Mouse (Mus musculus) retina, postnatal 7 days (tissue): ENCODE data around the gene Mlycd.

Source experiments
- DNase-seq: peaks from one replicate; pipeline ENCODE4 v3.0.0-alpha.2; 2012; ENCODE audit warnings: low read depth, low spot score

Gene Mlycd

DNA sequence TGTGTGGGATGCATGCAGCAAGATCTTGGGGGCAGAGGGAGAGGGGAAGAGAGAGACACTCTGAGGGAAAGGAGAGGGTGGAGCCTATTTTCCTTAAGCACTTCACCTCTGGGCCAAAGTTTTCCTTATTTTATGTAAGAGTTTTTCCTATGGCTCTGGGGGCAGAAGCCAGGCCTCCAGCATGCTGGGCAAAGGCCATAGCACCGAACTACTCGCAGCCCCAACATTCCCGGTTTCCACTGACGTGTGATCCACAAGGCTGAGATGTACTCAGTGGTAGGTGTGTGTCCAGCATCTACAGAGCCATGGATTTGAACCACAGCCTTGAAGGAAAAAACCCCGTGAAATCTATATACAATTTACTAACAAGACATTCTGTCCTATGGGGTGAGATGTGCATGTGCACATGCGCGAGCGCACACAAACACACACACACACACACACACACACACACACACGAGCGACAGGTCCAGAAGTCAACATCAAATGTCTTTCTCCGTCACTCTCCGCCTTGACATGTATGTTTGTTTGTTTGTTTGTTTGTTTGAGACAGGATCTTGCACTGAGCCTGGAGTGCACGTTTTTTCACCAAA lies 39.0 kb downstream of the Mlycd start, which contains the start of gene Osgin1:
Gene Osgin1, plus strand, starts transcription at position 543 of the 593 bp plus-strand sequence.
- DNase-seq = no peak

DNA sequence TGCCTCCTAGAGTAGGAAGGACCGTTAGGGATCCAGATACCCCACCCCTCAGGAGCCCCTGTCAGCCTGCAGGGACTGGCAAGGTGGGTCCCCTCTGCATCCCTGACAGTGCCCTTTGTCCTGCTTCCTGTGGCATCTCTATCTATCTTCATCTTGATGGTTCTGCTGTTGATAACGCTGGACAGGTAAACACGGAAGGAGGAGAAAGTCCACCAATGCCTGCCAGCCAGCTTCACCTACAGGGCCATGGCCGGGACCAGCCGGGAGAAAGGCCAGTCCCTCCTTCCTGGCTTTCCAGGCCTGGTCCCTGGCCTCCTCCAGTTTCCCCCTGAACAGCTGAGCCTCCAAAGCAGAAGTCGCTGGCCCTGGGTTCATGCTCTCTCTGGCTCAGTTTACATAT lies 39.9 kb downstream of the Mlycd start:
- DNase-seq = no peak

DNA sequence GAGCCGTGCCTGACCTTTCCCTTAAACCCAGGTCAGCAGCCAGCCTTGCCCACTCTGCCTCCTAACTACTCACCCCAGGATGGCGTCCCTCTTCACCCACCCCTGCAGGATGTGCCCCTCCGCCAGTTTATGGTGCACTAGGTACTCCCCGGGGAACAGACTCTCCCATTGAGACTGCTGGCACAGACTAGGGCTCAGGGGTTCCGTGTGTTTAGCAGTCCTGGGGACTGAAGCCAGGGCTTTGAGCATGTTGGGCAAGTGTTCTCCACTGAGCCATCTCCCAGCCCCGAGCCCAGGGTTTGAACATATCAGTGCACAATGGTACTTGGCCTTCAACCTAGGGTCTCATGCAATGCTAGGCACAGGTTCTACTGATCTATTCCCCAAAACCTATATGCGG lies 40.8 kb downstream of the Mlycd start:
- no peak for DNase-seq

DNA sequence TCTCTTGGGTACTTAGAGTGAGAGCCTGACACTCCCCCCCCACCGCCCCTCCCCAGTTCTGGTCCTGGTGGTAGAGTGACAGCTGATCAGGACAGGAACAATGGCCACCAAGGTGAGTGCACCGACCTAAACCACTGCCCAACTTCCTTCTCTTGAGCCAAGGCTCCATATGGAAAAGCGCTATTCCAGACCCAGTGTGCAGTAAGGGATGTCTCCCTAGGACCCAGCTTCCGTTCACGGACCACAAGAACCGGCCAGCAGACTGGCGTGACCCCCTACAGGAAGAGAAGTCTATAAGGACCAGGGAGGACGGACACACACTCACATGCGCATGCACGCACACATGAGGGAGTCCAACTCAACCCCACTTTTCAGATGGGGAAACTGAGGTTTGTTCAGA lies 41.7 kb downstream of the Mlycd start:
- DNase-seq = no peak

DNA sequence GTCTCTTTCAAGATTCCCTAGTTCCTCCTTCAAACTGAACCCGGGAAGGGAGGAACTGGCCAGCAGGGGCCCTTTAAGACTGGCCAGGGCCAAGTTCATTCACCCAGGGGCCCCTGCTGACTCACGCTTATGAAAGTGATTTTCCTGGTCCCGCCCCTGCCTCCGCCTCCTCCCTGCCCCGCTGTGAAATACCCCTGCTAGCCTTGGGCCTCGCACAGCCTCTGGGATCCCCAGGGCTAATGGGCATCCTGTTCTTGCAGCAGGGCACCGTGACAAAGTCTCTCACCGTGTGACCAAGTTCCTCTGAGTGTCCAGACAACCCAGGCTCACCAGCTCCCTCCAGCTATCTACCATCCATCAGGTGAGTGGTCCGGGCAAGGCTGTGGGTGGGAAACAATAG lies 42.3 kb downstream of the Mlycd start:
- no peak for DNase-seq

DNA sequence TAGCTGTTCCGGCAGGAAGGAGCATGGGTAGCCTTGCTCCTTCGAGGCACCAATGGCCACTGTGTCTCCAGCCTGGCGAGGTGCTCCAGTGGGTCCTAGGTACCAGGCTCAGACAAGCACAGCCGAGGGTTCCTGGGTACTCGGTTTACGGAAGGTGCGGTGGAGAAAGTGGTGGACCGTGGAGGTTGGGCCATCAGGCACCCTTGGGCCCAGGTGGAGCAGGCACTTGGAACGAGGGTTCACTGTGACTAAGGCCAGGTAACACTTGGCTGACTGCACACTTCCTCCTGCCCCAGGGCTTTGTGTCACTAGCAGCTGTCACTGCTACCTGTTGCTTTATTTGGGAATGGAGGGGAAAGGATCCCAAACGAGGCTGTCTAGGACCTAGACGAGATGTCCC lies 42.8 kb downstream of the Mlycd start:
- DNase-seq = no peak

DNA sequence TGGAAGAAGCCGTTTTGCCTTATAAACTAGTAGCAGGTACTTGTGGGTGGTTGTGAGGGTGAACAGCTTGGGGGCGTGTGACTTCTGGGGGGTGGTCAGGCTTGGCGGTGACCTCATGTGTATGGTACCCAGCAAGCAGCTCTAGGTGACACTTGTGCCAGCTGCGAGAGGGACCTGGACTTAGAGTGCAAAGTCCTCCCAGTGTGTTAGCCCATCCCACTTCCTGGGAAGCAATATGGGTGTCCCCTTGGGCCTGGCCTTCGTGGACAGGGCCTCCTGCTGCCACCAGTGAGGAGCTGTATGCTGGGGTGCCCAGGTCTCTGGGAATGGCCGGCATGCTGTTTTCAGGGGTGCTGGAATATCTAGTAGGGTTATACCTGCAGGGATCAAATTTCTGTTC lies 44.2 kb downstream of the Mlycd start:
- DNase-seq = no peak

DNA sequence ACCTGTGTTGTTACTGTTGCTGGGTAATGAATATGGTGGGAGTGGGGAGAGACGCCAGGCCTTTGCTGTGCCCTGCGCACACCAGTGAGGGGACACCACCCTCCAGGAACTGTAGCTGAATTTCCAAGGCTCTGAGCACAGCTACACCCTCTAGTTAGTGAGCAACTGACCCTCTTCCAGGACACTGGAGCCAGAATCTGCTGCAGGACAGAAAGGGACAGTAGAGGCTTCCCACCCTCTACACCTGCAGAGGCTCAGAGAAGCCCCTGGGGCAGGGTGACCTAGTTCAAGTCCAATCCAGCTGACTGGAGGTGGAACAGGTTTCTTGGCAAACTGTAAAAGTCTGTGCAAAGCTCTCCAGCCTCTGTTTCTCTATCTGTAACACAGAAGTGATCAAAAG lies 44.7 kb downstream of the Mlycd start:
- no peak for DNase-seq

DNA sequence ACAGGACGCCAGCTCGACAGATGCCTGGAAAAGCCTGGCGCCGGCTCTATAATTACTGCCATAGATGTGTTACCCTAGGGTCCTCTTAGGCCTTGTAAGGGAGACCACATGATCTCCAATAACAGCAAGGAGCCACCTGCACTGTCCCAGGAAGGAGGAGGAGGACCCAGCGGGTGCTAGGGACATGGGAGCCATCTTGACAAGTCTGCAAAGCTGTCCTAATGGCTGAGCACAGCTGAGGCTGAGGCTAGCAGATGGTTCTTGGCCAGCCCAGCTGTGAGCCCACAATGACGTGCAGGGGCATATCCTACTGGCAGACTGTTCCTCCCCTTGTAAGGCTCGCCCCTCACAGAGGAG lies 45.2 kb downstream of the Mlycd start:
- no peak for DNase-seq

DNA sequence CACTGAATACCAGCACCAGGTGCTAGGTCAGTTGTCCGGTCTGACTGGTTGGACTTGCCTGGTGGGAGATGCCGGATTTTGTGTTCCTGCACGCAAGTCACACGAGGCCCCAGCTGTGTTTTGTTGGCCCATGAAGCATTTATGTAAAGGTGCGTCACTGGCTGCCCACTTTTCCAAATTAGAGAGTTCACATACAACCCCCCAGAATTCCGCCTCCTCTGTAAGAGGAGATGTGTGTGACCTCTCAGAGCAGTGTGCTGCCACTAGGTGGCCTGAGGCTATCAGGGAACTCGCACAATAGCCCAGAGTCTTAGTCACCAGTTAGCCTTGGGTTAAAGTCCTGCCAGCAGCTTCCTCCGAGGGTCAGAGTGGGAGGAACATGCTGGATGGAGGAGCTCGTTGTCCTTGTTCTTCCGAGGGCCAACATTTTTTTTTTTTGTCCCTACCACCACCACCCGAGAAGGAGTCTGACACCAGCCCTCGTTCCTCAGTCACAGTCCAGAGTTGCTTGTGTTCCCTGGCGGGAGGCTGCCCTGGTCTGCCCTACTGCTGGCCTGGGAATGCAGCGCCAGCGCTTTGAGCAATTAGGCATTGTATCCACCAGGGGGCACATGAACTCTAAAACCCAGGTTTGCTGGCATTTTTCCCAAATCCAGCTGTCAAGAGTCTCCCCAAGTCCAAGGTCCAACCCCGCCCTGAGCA lies 45.7 kb downstream of the Mlycd start:
- peak; percentile 68 for DNase-seq

DNA sequence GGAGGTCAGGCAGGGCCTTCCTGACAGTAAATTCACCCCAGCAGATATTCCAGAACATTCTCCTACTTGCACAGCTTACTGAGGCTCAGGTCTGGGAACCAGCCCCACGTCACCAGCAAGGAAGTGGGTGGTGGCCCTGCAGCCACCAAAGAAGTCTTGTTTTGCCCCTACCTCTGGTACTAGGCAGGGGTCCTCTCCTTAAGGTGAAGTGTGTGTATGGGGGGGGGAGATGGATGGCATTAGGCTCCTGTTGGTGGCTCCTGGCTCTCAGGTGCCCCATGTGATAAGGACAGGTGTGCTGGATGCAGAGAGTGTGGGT lies 46.2 kb downstream of the Mlycd start:
- no peak for DNase-seq

DNA sequence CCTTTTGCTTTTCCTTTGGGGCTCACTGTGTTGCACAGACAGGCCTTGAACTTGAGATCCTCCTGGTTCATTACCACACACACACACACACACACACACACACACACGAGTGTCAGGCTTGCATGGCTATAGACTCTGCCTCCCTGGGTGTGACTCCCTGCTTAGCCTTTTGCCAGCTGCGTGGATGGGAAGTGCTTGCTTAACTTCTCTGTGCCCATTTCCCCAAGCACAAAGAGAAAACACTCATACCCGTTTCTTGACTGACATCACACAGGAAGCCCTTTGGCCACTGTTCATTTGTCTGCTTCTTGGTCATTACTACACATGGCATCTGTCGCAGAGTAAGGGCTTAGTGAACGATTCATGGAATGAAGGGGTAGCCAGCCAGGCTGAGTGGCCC lies 47.3 kb downstream of the Mlycd start:
- no peak for DNase-seq

DNA sequence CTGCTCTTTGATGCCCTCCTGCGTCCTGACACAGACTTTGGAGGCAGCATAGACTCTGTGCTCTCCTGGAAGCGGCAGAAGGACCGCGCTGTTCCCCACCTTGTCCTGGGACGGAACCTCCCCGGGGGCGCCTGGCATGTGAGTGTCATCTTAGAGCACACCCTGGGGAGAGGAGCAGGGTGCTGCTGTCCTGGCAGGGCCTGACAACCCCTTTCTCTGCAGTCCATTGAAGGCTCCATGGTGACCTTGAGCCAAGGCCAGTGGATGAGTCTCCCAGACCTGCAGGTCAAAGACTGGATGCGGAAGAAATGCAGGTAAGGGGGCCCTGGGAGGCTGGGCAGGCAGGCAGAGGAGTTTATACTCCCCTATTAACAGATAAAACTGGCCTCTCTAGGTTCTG lies 48.3 kb downstream of the Mlycd start:
- DNase-seq = no peak

DNA sequence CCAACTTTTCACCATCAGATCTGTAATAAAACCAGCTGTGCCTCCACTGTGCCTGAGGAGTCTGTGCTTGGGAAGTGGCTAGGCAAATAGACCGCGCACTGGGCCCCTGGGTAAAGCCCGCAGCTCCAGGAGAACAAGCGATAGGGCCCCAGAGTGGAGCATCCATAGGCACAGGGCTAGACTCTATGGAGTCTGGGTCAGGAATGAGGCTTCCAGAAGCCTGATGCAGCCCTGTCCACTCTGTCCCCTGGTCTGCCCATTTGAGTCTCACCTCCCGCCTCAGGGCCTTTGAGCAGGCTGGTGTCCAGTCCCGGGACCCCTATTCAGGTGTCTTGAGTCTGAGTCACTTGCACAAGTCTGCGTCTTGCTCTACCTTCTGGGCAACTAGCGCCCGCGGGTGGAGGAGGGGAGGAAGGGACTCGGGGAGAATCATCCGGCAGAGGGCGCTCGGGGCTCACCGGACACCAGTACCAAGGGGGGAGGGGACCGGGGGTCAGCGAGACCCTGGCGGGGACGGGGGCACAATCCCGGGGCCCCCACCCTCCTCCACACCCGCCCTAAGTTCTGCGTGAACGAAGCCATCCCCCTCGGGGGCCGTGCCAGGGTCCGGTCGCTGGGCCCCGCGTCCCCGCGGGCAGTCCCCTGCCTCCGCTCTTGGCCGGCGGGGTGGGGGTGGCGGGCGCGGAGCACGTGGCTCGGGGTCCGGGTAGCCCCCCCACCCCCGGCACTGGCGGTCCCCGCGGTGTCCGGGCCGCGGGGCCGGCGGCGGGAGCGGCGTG lies 51.7 kb downstream of the Mlycd start, which contains the start of gene Necab2:
Gene Necab2, plus strand, starts transcription at position 509 of the 779 bp plus-strand sequence.
- peak; percentile 78 for DNase-seq

DNA sequence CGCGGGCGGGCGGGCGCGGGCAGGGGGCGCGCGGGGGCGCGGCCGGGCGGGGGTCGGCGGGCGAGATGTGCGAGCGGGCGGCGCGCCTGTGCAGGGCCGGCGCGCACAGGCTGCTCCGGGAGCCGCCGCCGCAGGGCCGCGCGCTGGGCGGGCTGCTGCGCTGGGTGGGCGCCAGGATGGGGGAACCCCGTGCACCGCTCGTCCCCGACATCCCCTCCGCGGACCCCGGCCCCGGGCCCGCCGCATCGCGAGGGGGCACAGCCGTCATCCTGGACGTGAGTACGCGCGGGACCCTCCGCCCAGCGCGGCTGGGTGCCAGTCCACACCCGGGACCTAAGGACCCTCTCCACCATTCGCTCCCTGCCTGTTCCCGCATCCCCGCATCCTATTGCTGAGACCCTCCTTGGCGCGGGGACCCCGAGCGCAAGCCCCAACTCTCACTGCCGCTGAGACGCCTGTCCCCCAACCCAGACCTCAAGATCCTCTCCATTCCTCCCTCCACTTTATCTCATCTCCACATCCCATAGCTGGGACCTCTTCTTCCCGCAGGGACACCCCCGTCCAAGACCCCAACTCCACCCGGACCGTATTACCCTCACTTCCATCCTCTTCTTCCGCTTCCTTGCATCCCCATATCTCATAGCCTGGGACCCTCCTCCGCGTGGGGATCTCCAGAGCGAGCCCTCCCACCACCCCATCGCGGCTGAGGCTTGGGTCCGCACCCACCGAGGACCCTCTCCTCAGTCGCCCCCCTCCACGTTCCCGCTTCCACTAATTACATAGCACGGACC lies 52.5 kb downstream of the Mlycd start:
- DNase-seq = no peak

DNA sequence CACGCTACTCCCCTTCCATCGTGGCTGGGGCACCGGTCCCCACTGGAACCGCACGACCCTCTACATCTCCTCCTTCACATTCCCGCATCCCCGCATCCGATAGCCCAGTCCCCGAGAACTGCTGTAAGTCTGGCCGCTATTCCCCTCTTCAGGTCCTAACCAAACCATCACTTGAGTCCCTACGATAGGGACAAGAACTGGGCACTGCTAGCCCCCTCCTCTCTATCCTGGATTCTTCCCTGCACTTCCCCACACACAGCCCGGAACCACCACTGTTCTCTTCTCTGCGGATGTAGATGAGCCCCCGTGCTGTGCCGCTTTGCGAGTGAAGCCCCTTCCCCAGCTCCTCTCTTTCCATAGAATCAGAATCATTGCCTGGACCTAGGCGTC lies 53.1 kb downstream of the Mlycd start:
- no peak for DNase-seq

DNA sequence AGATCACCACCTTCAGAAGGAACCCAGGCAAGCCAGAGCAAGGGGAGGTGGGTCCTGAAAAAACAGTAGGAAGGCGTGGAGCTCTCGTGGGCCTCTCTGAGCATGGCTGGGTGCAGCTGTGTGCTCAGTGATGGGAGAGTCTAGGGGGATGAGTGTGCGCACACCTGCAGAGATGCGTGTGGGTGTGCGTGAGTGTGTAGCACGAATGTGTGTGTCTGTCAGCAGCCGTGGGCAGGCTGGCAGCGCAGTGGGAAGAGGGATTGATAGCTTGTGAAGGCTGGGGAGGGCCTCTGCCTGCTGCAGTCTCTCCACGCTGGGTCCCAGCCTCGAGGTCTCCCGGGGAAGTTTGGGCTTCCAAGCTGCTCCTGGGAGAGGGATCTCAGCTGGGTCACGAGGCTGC lies 54.9 kb downstream of the Mlycd start:
- DNase-seq = no peak

DNA sequence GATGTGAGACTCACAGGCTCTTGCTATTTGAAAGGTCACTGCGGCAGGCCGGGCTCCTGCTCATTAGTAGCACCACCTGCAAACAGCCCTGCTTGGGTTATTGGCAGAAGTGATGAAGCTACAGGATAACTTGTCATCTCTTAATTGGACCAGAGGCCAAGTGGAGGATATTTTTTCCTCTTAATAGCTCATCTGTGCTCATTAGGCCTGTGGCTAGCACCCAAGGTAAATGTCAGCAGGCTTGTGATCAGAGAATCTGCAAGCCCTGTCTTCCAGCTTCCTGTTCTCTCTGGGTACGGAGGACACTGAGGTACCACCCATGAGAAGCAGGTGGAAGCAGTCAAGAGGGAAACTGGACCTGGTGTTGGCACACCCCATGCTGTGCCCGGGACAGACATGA lies 56.5 kb downstream of the Mlycd start:
- DNase-seq = no peak

DNA sequence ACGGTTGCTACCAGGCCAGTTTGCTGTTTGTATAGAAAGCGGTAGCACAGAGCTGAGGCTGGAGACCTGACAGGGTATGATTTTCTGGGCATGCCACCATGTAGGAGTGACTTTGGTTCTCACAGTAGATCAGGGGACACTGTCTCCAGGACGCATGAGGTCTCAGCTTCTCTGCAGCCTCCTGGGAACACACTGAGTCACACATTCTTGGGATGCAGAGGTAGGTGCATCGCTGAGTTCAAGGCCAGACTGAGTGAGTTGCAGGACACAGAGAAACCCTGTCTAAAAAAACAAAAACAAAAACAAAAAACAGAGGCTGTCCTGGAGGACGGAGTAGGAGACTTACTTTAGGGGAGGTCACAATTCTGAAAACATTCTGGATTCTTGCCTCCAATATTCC lies 58.2 kb downstream of the Mlycd start:
- no peak for DNase-seq

DNA sequence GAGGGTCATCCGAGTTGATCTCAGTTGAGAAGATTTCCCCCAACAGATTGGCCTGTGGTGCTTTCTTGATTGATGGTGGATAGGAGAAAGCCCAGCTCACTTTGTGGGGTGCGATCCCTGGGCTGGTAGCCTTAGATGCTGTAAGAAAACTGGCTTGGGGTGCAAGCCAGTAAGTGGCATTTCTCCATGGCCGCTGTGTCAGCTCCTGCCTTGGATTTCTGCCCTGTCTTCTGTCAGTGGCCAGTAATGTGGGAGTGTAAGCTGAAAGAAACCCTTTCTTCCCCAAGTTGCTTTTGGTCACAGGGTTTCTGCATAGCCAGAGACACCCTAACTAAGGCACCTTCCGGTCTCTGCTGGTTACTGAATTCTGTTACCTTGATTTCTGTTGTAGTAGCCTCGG lies 61.4 kb downstream of the Mlycd start:
- no peak for DNase-seq

DNA sequence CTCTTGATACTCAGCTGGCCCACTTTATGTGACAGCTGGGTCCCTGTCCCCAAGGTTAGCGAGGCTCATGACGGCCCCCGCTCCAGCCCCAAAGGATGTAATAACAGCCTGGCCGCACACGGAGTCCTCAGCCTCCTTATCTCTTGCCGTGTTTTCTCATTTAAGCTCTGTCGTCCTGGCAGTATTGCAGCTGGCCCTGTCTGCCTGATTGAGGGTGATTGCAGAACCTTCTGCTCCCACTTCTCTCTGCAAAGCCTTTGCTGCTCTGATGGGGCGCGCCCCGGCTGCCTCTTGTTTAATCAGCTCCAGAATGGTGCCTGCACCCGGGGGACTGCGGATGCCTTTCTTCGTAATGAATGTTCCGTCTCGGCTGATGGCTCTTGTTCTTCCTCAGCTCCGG lies 65.0 kb downstream of the Mlycd start:
- no peak for DNase-seq
